Mouse (Mus musculus) intestine, embryonic 14.5 days (tissue): ENCODE results near the gene Syf2. TPM values are rescaled to one million over a fixed set of nuclear protein-coding genes. Genes with fewer than 3 reads are reported as not detected.

Source experiments
- ATAC-seq: fragments of 200-750 bp; cut with Nextera tagmentation; replicated peaks from 2 replicates; pipeline ENCODE4 v1.8.0; 2017; ENCODE audit warnings: low read depth, moderate number of reproducible peaks, moderate TSS enrichment, moderate library complexity; ENCODE audit not compliant: low FRiP score, low TSS enrichment
- DNase-seq: peaks from one replicate; pipeline ENCODE4 v3.0.0-alpha.2; 2018; ENCODE audit warnings: low spot score
- H3K27ac ChIP-seq: fragments of 300-500 bp; sonication (generic); 2 replicates; pipeline ENCODE4 v1.5.1; 2014; ENCODE audit warnings: low read depth, mild to moderate bottlenecking, control low read depth
- H3K27me3 ChIP-seq: fragments of 300-500 bp; sonication (generic); replicated peaks from 2 replicates; pipeline ENCODE4 v1.6.1; 2014; ENCODE audit warnings: low read length, control low read depth; ENCODE audit not compliant: control insufficient read depth, insufficient read depth
- H3K36me3 ChIP-seq: fragments of 300-500 bp; sonication (generic); 2 replicates; pipeline ENCODE4 v1.6.1; 2014; ENCODE audit warnings: low read length, control low read depth; ENCODE audit not compliant: control insufficient read depth, insufficient read depth
- H3K4me1 ChIP-seq: fragments of 300-500 bp; sonication (generic); replicated peaks from 2 replicates; pipeline ENCODE4 v1.6.1; 2014; ENCODE audit warnings: low read length, control low read depth, mixed read lengths; ENCODE audit not compliant: control insufficient read depth, insufficient read depth
- H3K4me2 ChIP-seq: fragments of 300-500 bp; sonication (generic); 2 replicates; pipeline ENCODE4 v1.6.1; 2014; ENCODE audit warnings: low read length
- H3K4me3 ChIP-seq: fragments of 300-500 bp; sonication (generic); 2 replicates; pipeline ENCODE4 v1.5.1; 2014; ENCODE audit warnings: low read depth, low read length, control low read depth, mixed read lengths
- H3K9ac ChIP-seq: fragments of 300-500 bp; sonication (generic); 2 replicates; pipeline ENCODE4 v1.6.1; 2014; ENCODE audit warnings: mild to moderate bottlenecking, low read length
- H3K9me3 ChIP-seq: fragments of 300-500 bp; sonication (generic); 2 replicates; pipeline ENCODE4 v1.6.1; 2016; ENCODE audit warnings: low read length, control low read depth; ENCODE audit not compliant: control insufficient read depth
- WGBS: fragments of 180-500 bp; shearing (Covaris S2); extraction: QIAGEN DNeasy Blood & Tissue Kit; methylation state at CpG from one replicate; pipeline ENCODE4 v1.1.7; 2014; 5-methylcytosine and 5-hydroxymethylcytosine counted together
- polyA plus RNA-seq: library from polyadenylated mRNA; unstranded; fragments of >200 nt; fragmentation: Nextera tagmentation; extraction: Ambion mirVana; gene quantifications from 2 replicates; pipeline ENCODE4 v1.2.1, GENCODE M21; 2014

The Syf2 gene
- polyA plus RNA-seq, 1 experiment from 2014 or later = 62.4 TPM

- ATAC-seq = no peak
- Histone ChIP-seq H3K27ac (no peak overlapping the region), H3K27me3 (no peaks in the 10 kb centered on the region), H3K9ac (no peak overlapping the region), H3K4me1 (peaks cover 13% of the 10 kb centered on the region), H3K4me3 (no peak overlapping the region), H3K9me3 (no peaks in the 10 kb centered on the region), H3K4me2 (0 out of 2 replicates have a peak overlapping the region, but pooled peaks have one; percentile 18), H3K36me3 (no peaks in the 10 kb centered on the region)
- 10% methylated on average over 15 of the region's 15 CpGs for WGBS
- peak; percentile 60 for DNase-seq
Observed at GRCm38 (mm10) chr4:134954461-134954860, 23.8 kb downstream of the Syf2 start.

GRCm38 (mm10) chr4:134955196-134955595, 24.5 kb downstream of the Syf2 start:
- Histone ChIP-seq H3K9ac (no peak overlapping the region), H3K4me2 (no peak overlapping the region), H3K4me3 (no peak overlapping the region), H3K4me1 (peaks cover 13% of the 10 kb centered on the region), H3K27ac (no peak overlapping the region), H3K36me3 (no peaks in the 10 kb centered on the region), H3K27me3 (no peaks in the 10 kb centered on the region), H3K9me3 (no peaks in the 10 kb centered on the region)
- WGBS = 94% methylated on average over 2 of the region's 2 CpGs
- DNase-seq = no peak
- ATAC-seq = no peak

GRCm38 (mm10) chr4:134955845-134956244, 25.1 kb downstream of the Syf2 start:
- H3K9me3 ChIP-seq = no peaks in the 10 kb centered on the region
- peaks cover 6% of the 10 kb centered on the region for H3K4me1 ChIP-seq
- no peak overlapping the region for H3K27ac ChIP-seq
- no peak overlapping the region for H3K4me3 ChIP-seq
- no peak overlapping the region for H3K4me2 ChIP-seq
- no peaks in the 10 kb centered on the region for H3K36me3 ChIP-seq
- ATAC-seq (no peak), DNase-seq (no peak)
- no peak overlapping the region for H3K9ac ChIP-seq
- H3K27me3 ChIP-seq = no peaks in the 10 kb centered on the region
- 50% methylated on average over 3 of the region's 3 CpGs for WGBS

- H3K4me2 ChIP-seq = no peak overlapping the region
- no peak overlapping the region for H3K4me3 ChIP-seq
- no peak for ATAC-seq
- H3K9ac ChIP-seq = no peak overlapping the region
- H3K36me3 ChIP-seq = no peaks in the 10 kb centered on the region
- no peaks in the 10 kb centered on the region for H3K27me3 ChIP-seq
- H3K27ac ChIP-seq = no peak overlapping the region
- WGBS = 31% methylated on average over 3 of the region's 3 CpGs
- H3K4me1 ChIP-seq = peaks cover 5% of the 10 kb centered on the region
- no peaks in the 10 kb centered on the region for H3K9me3 ChIP-seq
- peak; percentile 80 for DNase-seq
Observed at GRCm38 (mm10) chr4:134956328-134956727, 25.6 kb downstream of the Syf2 start.

GRCm38 (mm10) chr4:134963021-134963776, 32.5 kb downstream of the Syf2 start:
- H3K27ac ChIP-seq = no peak overlapping the region
- H3K9me3 ChIP-seq = no peaks in the 10 kb centered on the region
- no peak overlapping the region for H3K4me3 ChIP-seq
- peak overlapping the region; percentile 32; the same call in 1 of the 2 replicates for H3K4me2 ChIP-seq
- no peaks in the 10 kb centered on the region for H3K27me3 ChIP-seq
- DNase-seq (peak; percentile 70), ATAC-seq (no peak)
- H3K36me3 ChIP-seq = no peaks in the 10 kb centered on the region
- no peak overlapping the region for H3K9ac ChIP-seq
- WGBS = 22% methylated on average over 19 of the region's 19 CpGs
- no peaks in the 10 kb centered on the region for H3K4me1 ChIP-seq

GRCm38 (mm10) chr4:134967887-134968604, 37.3 kb downstream of the Syf2 start:
- H3K27ac ChIP-seq = no peak overlapping the region
- no peak overlapping the region for H3K9ac ChIP-seq
- no peaks in the 10 kb centered on the region for H3K4me1 ChIP-seq
- 76% methylated on average over 20 of the region's 20 CpGs for WGBS
- no peaks in the 10 kb centered on the region for H3K9me3 ChIP-seq
- no peak overlapping the region for H3K4me3 ChIP-seq
- ATAC-seq = no peak
- no peaks in the 10 kb centered on the region for H3K36me3 ChIP-seq
- no peaks in the 10 kb centered on the region for H3K27me3 ChIP-seq
- H3K4me2 ChIP-seq = no peak overlapping the region
- no peak for DNase-seq

- DNase-seq (no peak), ATAC-seq (no peak)
- Histone ChIP-seq H3K9me3 (no peaks in the 10 kb centered on the region), H3K4me1 (no peaks in the 10 kb centered on the region), H3K27me3 (no peaks in the 10 kb centered on the region), H3K9ac (no peak overlapping the region), H3K27ac (no peak overlapping the region), H3K36me3 (no peaks in the 10 kb centered on the region), H3K4me3 (no peak overlapping the region), H3K4me2 (no peak overlapping the region)
- WGBS = 72% methylated on average over 18 of the region's 18 CpGs
Observed at GRCm38 (mm10) chr4:134968605-134968976, 37.9 kb downstream of the Syf2 start.

GRCm38 (mm10) chr4:134975261-134975928, 44.7 kb downstream of the Syf2 start:
- H3K9me3 ChIP-seq = no peaks in the 10 kb centered on the region
- H3K9ac ChIP-seq = 0 out of 2 replicates have a peak overlapping the region, but pooled peaks have one; percentile 7
- no peaks in the 10 kb centered on the region for H3K27me3 ChIP-seq
- peak; percentile 82 for DNase-seq
- no peaks in the 10 kb centered on the region for H3K36me3 ChIP-seq
- 29% methylated on average over 14 of the region's 14 CpGs for WGBS
- H3K27ac ChIP-seq = peak overlapping the region; percentile 73
- ATAC-seq = peak; percentile 83
- no peak overlapping the region for H3K4me3 ChIP-seq
- no peaks in the 10 kb centered on the region for H3K4me1 ChIP-seq
- H3K4me2 ChIP-seq = peak overlapping the region; percentile 22
